Mouse (Mus musculus): ENCODE measurements around the gene Uqcrh. TPM values are rescaled to one million over a fixed set of nuclear protein-coding genes. Genes with fewer than 3 reads are reported as not detected.

The Uqcrh gene
- polyA plus RNA-seq, 1 experiment from 2014 or later: 524 TPM

Other genes with a start within 250 kb of the Uqcrh start
- gene Mob3c, start 247.0 kb downstream of the Uqcrh start, polyA plus RNA-seq (2015; fragmentation: Nextera tagmentation; extraction: Ambion mirVana): 12.4 and 14.6 TPM in 2 replicates
- gene Mknk1, start 235.9 kb downstream of the Uqcrh start, polyA plus RNA-seq (2015; fragmentation: Nextera tagmentation; extraction: Ambion mirVana): 23.4 and 25.6 TPM in 2 replicates
- 0.08 TPM in 1 of 2 replicates, not detected in the other for gene Kncn, start 190.7 kb downstream of the Uqcrh start, polyA plus RNA-seq (2015; fragmentation: Nextera tagmentation; extraction: Ambion mirVana)
- gene 6430628N08Rik, start 184.4 kb downstream of the Uqcrh start, polyA plus RNA-seq (2015; fragmentation: Nextera tagmentation; extraction: Ambion mirVana): not detected in 2 replicates
- not detected in 2 replicates for gene Dmbx1, start 135.1 kb downstream of the Uqcrh start, polyA plus RNA-seq (2015; fragmentation: Nextera tagmentation; extraction: Ambion mirVana)
- gene Faah, start 57.1 kb downstream of the Uqcrh start, polyA plus RNA-seq (2015; fragmentation: Nextera tagmentation; extraction: Ambion mirVana): 8.9 and 10.5 TPM in 2 replicates
- 17.7 and 20.8 TPM in 2 replicates for gene Nsun4, start 21.2 kb downstream of the Uqcrh start, polyA plus RNA-seq (2015; fragmentation: Nextera tagmentation; extraction: Ambion mirVana)
- gene Lrrc41, start 198 bp upstream of the Uqcrh start, polyA plus RNA-seq (2015; fragmentation: Nextera tagmentation; extraction: Ambion mirVana): 72.4 and 79.5 TPM in 2 replicates
- 34.4 and 36.6 TPM in 2 replicates for gene Rad54l, start 48.6 kb upstream of the Uqcrh start, polyA plus RNA-seq (2015; fragmentation: Nextera tagmentation; extraction: Ambion mirVana)
- gene Pomgnt1, start 48.8 kb upstream of the Uqcrh start, polyA plus RNA-seq (2015; fragmentation: Nextera tagmentation; extraction: Ambion mirVana): 61.7 and 62.2 TPM in 2 replicates
- gene Lurap1, start 76.3 kb upstream of the Uqcrh start, polyA plus RNA-seq (2015; fragmentation: Nextera tagmentation; extraction: Ambion mirVana): 2.7 and 3.2 TPM in 2 replicates
- gene Tspan1, start 92.5 kb upstream of the Uqcrh start, polyA plus RNA-seq (2015; fragmentation: Nextera tagmentation; extraction: Ambion mirVana): 2.1 and 6.4 TPM in 2 replicates
- gene 1700042G07Rik, start 98.3 kb upstream of the Uqcrh start, polyA plus RNA-seq (2015; fragmentation: Nextera tagmentation; extraction: Ambion mirVana): not detected in 2 replicates
- gene Gm49337, start 98.3 kb upstream of the Uqcrh start, polyA plus RNA-seq (2015; fragmentation: Nextera tagmentation; extraction: Ambion mirVana): not detected in 2 replicates
- 21.3 and 21.6 TPM in 2 replicates for gene Pik3r3, start 146.5 kb upstream of the Uqcrh start, polyA plus RNA-seq (2015; fragmentation: Nextera tagmentation; extraction: Ambion mirVana)

Data from kidney, embryonic 15.5 days (tissue).